Mouse (Mus musculus) cerebellum, adult 2 months (tissue): ENCODE results near the gene Pmel.

ENCODE experiments used
- CTCF ChIP-seq: fragments of 200-500 bp; IDR thresholded peaks from 2 replicates; pipeline ENCODE4 v1.5.1; 2011; ENCODE audit warnings: low read depth, mild to moderate bottlenecking, control low read depth, low read length, moderate library complexity, borderline replicate concordance; ENCODE audit not compliant: insufficient read depth
- POLR2A ChIP-seq: fragments of 200-500 bp; IDR thresholded peaks from 2 replicates; pipeline ENCODE4 v1.6.1; 2011; ENCODE audit warnings: low read length, control low read depth, borderline replicate concordance; ENCODE audit not compliant: insufficient read depth

- TF ChIP-seq POLR2A (no peak), CTCF (no peak)
Measured at GRCm38 (mm10) chr10:128699006-128699405, 5.0 kb upstream of the Pmel start.
